Mouse (Mus musculus) mammary gland, adult 2 months (tissue): ENCODE measurements around the gene Epdr1. TPM values are rescaled to one million over a fixed set of nuclear protein-coding genes. Genes with fewer than 3 reads are reported as not detected.

Experiments used
- polyA plus RNA-seq: library from polyadenylated mRNA; depleted of rRNA; stranded (reverse); fragments of >200 nt; gene quantifications from 2 replicates; pipeline ENCODE4 v1.2.3, GENCODE M21; 2012; ENCODE audit warnings: low replicate concordance; rRNA removed

Gene Epdr1
- polyA plus RNA-seq, result 24.1 and 55.9 TPM in 2 replicates

GRCm38 (mm10) chr13:19619216-19619927 lies at the start of gene Epdr1:
Gene Epdr1, minus strand, starts transcription at chr13:19619927.

GRCm38 (mm10) chr13:19622573-19623227 lies 3.0 kb upstream of the Epdr1 start, which contains the start of gene Sfrp4:
Gene Sfrp4, plus strand, starts transcription at chr13:19623104.

Other genes with a start within 250 kb of the Epdr1 start
- gene Stard3nl, start 224.1 kb downstream of the Epdr1 start, polyA plus RNA-seq, result 11.5 and 28.1 TPM in 2 replicates
- 29.6 and 37.8 TPM in 2 replicates for gene Sfrp4, start 3.2 kb upstream of the Epdr1 start, polyA plus RNA-seq
- not detected in 2 replicates for gene Nme8, start 77.9 kb upstream of the Epdr1 start, polyA plus RNA-seq
- 0.22 and 0.80 TPM in 2 replicates for gene Gpr141, start 204.3 kb upstream of the Epdr1 start, polyA plus RNA-seq